Mouse (Mus musculus): ENCODE measurements around the gene Emilin3.

Gene Emilin3

GRCm38 (mm10) chr2:160872395-160872794 lies 39.7 kb downstream of the Emilin3 start:
- peak; percentile 56 for DNase-seq (ENCODE audit: low spot score)

GRCm38 (mm10) chr2:160871310-160871709 lies 40.8 kb downstream of the Emilin3 start:
- no peak for DNase-seq (ENCODE audit: low spot score)

- DNase-seq (ENCODE audit: low spot score): no peak
Measured at GRCm38 (mm10) chr2:160869446-160869845, 42.7 kb downstream of the Emilin3 start.

- DNase-seq (ENCODE audit: low spot score): no peak
Measured at GRCm38 (mm10) chr2:160865266-160865665, 46.9 kb downstream of the Emilin3 start.

- DNase-seq (ENCODE audit: low spot score): no peak
Measured at GRCm38 (mm10) chr2:160864112-160864511, 48.0 kb downstream of the Emilin3 start.

DNA sequence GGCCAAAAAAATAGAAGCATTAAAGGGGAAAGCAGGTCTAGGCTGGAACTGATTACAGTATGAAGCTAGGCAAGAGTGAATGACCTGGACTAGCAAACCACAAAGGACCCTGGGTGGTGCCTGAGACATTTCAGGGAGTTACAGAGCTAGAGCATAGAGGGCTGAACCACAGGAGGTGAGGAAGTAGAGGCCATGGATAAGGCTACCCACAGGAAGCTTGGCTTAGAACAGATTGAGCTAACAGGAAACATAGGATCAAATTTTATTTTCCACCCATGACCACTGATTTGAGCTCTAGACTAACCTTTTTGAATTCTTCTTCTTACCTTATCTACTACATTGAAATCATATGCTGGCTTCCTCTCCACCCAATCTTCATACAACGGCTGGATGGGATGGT lies 51.8 kb downstream of the Emilin3 start:
- DNase-seq (ENCODE audit: low spot score): no peak
